Comparison of ENCODE assay signal across 8 mouse cellular contexts in genomic region chr1:132880161-132881005, GRCm38 (mm10). TPM values are rescaled to one million over a fixed set of nuclear protein-coding genes. Genes with fewer than 3 reads are reported as not detected.
DNase-seq lines count a peak whose midpoint lies in the region; ATAC-seq and TF ChIP-seq lines count a peak whose summit lies in the region.

Lrrn2 (plus strand) TSS chr1:132880273.

- WGBS in forebrain, embryonic 14.5 days, result under 1% methylated on average over 80 of the region's 80 CpGs
- 0% methylated on average over 80 of the region's 80 CpGs for WGBS in midbrain, embryonic 10.5 days
- WGBS in small intestine, adult 2 months, result 2% methylated on average over 78 of the region's 80 CpGs

- ATAC-seq in forebrain, embryonic 14.5 days, result peak; percentile 76

- no peak for TF ChIP-seq POLR2A in small intestine, adult 2 months (IDR thresholded peaks at IDR 0.05; ENCODE audit: low read depth, low read length)

- H3K9ac ChIP-seq in forebrain, embryonic 14.5 days (ENCODE audit: low read length), result peak within 1 kb of the TSS; percentile 88

- no peak for TF ChIP-seq CTCF in small intestine, adult 2 months (IDR thresholded peaks at IDR 0.05; ENCODE audit: extremely low read depth, insufficient read length, insufficient replicate concordance, low read depth, low read length)

- no peaks in the 10 kb centered on the region for H3K36me3 ChIP-seq in forebrain, embryonic 14.5 days (ENCODE audit: control insufficient read depth, insufficient read depth, low read length)
- H3K36me3 ChIP-seq in midbrain, embryonic 10.5 days, result no peaks in the 10 kb centered on the region
- H3K36me3 ChIP-seq in small intestine, adult 2 months (ENCODE audit: control insufficient read depth, insufficient read depth, low read length), result no peaks in the 10 kb centered on the region

- H3K9me3 ChIP-seq in forebrain, embryonic 14.5 days (replicated peaks; ENCODE audit: control insufficient read depth, low read length), result no peaks in the 10 kb centered on the region
- no peaks in the 10 kb centered on the region for H3K9me3 ChIP-seq in midbrain, embryonic 10.5 days (replicated peaks)

- intact Hi-C loops in heart, postnatal 36 days (cut with DNase I), result no loop called here

- DNase-seq in adrenal gland, adult (ENCODE audit: inconsistent age in 2 of 2, low spot score in 1 of 2), result peak; percentile 74 to 90
- DNase-seq in cerebellum, adult 11 months, result peak; percentile 67
- peak; percentile 79 for DNase-seq in forebrain, embryonic 14.5 days (ENCODE audit: low spot score)
- DNase-seq in heart, postnatal 36 days, result peak; percentile 36 to 53
- peak; percentile 61 to 82 for DNase-seq in left cerebral cortex, adult 18-20 months (ENCODE audit: low spot score in 2 of 2)
- DNase-seq in midbrain, embryonic 10.5 days (ENCODE audit: low spot score), result peak; percentile 80
- no peak for DNase-seq in c-Kit-positive CD71-positive TER-119-positive erythroid progenitor cells, embryonic 14.5 days (ENCODE audit: low spot score)

- peak within 1 kb of the TSS; percentile 89 for H3K27ac ChIP-seq in forebrain, embryonic 14.5 days (ENCODE audit: low read depth, low read length)
- H3K27ac ChIP-seq in midbrain, embryonic 10.5 days (replicated peaks), result peak within 1 kb of the TSS; percentile 90
- H3K27ac ChIP-seq in small intestine, adult 2 months (ENCODE audit: insufficient read depth, low read depth, low read length), result no peak within 1 kb of the TSS

- H3K4me3 ChIP-seq in forebrain, embryonic 14.5 days (ENCODE audit: low read depth, low read length), result peak within 1 kb of the TSS; percentile 81
- peak within 1 kb of the TSS; percentile 83 for H3K4me3 ChIP-seq in midbrain, embryonic 10.5 days
- H3K4me3 ChIP-seq in small intestine, adult 2 months (ENCODE audit: low read depth, low read length), result peak within 1 kb of the TSS; percentile 50

- H3K27me3 ChIP-seq in forebrain, embryonic 14.5 days (replicated peaks; ENCODE audit: control insufficient read depth, insufficient read depth, low read length), result 0 out of 2 replicates have a peak, but pooled peaks cover 5% of the 10 kb centered on the region
- H3K27me3 ChIP-seq in midbrain, embryonic 10.5 days (ENCODE audit: low read depth, poor library complexity, severe bottlenecking), result peaks cover 82% of the 10 kb centered on the region
- H3K27me3 ChIP-seq in small intestine, adult 2 months (ENCODE audit: control insufficient read depth, insufficient read depth, low read length), result peaks cover 25% of the 10 kb centered on the region

- H3K4me1 ChIP-seq in forebrain, embryonic 14.5 days (ENCODE audit: control insufficient read depth, insufficient read depth, low read length), result peaks cover 9% of the 10 kb centered on the region; the same call in 1 of the 2 replicates
- H3K4me1 ChIP-seq in midbrain, embryonic 10.5 days, result peaks cover 47% of the 10 kb centered on the region
- no peaks in the 10 kb centered on the region; the same call in 1 of the 2 replicates for H3K4me1 ChIP-seq in small intestine, adult 2 months (ENCODE audit: control insufficient read depth, insufficient read depth, insufficient read length, low read length)

- H3K4me2 ChIP-seq in forebrain, embryonic 14.5 days (ENCODE audit: low read length), result peak within 1 kb of the TSS; percentile 90

RNA-seq across cellular contexts. Expression of gene Lrrn2, which starts in this region (rescaled TPM):
- polyA plus RNA-seq in forebrain, embryonic 14.5 days (2014; fragmentation: Nextera tagmentation; extraction: Ambion mirVana), result 25.2 and 35.3 TPM in 2 replicates
- 1 to 10 TPM; 2.4 to 2.8 TPM for total RNA-seq in heart, postnatal 36 days (2021)
- 10 to 100 TPM; 88.8 to 95.5 TPM for total RNA-seq in left cerebral cortex, adult 18-20 months (2021)
- polyA plus RNA-seq in midbrain, embryonic 10.5 days (2016; fragmentation: Nextera tagmentation; extraction: Ambion mirVana), result 7.6 and 10.2 TPM in 2 replicates
- 1.1 and 1.4 TPM in 2 replicates for polyA plus RNA-seq in small intestine, adult 2 months (2012; rRNA removed)

Comparison
In these comparisons a context has a peak if more than half of its experiments do, and no peak if none do; other contexts are left out.
1. RNA of gene Lrrn2 (total RNA-seq): 88.8 to 95.5 TPM in left cerebral cortex, adult 18-20 months; 2.4 to 2.8 TPM in heart, postnatal 36 days; every median in the first group is over 10 times any median in the second.
2. Peak in every context shown above with its lines, with median percentiles within 50 percentile points of each other: H3K4me3 ChIP-seq.